Mouse (Mus musculus): ENCODE data around the gene Tprkb. TPM values are rescaled to one million over a fixed set of nuclear protein-coding genes. Genes with fewer than 3 reads are reported as not detected.

Gene Tprkb
- 1 to 10 TPM; 6.1 to 8.4 TPM for total RNA-seq (2023)

DNA sequence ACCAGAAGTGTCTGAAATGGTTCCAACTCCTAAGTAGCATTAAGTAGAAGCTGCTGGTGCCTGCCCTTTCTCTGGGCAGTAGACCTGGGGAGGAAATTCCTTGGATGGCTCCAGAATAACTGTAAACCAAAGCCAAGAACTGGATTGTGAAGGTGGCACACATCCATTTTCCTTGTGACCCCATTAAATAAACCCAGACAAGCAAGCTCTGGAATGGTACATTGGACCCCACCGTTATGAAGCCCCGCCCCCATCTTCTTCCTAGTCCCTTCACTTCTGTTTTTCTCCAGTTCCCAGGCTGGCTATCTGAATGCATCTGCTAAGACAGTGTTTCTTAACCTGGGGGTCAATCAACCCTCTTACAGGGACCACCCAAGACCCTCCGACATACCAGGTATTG, at the start of gene Tprkb:
Gene Tprkb (plus strand): TSS at position 279 of the 400 bp plus-strand sequence.

DNA sequence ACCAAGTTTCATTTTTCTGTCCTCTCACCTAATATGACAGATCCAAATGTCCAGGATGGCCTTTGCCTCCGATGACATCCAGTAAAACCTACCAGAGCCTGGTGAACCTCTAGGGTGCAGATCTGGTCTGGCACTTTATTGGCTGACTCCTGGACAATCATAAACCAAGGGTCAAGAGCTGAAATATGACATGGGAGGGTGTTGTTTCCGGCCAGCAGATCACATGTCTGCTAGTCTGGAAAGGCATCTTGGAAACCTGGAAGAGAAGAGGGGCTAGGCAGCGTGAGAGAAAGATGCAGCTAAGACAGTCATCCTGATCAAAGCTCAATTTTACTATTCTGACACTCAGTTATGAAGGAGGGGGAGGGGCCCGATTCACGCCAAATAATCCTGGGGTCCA, 42.7 kb upstream of the Tprkb start, which contains the start of gene Nat8f2:
Gene Nat8f2 (minus strand): TSS at position 153 of the 400 bp plus-strand sequence.

DNA sequence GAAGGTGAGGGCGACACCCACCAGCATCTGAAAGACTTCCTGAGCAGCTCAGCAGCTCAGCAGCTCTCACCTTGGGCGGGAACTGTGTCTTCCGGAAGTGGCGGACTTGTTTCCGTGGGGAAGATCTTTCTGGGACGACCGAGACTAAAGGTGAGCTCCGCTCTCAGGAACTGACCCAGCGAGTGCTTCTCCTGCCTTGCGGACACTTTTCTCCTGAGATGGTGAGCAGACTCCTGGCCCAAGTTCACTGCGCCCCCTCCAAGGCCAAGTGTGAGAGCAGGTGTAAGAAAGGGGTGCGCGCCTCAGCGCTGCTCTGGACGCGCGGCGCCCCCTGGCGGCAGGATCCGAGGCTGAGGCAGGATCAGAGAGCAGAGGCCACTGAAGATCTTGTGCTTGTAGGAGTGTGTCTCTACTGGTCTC, 7.0 kb upstream of the Tprkb start, which contains the start of gene Nat8f4:
Gene Nat8f4 (minus strand): TSS at position 243 of the 420 bp plus-strand sequence.

DNA sequence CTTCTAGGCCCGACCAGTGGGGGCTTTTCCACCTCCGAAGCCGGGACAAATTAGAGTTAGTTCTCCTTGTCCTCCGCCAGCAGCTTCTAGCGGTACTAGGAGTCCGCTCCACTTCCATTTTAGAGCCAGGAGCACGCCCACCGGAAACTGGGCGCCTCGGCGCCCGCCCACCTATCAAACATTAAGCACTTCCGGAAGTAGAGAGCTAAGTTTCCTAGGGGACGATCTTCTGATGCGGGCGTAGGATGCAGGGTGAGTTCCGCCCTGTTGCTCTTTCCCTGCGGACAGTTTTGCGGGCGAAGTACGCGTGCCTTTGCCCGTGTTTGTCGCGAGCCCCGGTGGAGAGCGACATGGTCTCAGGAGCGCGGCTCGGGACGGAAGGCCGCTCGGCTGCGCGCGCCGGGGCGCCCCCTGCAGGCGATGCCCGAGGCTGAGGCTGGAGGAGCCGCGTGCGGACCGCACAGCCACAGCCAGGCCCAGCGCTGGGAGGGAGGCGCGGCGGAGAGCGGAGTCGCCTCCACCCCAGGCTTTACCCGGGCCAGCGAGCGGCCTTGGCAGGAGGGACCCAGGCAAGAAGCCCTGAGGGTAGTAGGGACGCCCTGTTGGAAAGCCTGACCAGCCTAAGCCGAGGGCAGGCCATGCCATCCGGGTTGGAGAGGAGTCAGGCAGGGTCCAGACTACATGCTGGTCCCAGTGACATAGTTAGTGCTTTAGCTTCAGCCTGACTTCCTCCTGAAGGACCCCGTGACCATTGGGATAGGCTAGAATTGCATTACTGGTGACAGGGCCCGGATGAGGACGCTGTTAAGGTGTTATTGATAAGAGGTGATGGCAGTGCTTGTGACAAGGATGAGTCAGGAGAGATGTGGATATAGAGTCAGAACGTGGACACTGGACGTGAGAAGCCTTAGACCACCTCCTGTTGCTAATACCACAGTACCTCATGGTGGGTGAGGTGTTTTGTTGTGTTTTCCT, 4.2 kb downstream of the Tprkb start, which contains the start of gene Nat8f1:
Gene Nat8f1 (minus strand): TSS at position 149 of the 975 bp plus-strand sequence.

DNA sequence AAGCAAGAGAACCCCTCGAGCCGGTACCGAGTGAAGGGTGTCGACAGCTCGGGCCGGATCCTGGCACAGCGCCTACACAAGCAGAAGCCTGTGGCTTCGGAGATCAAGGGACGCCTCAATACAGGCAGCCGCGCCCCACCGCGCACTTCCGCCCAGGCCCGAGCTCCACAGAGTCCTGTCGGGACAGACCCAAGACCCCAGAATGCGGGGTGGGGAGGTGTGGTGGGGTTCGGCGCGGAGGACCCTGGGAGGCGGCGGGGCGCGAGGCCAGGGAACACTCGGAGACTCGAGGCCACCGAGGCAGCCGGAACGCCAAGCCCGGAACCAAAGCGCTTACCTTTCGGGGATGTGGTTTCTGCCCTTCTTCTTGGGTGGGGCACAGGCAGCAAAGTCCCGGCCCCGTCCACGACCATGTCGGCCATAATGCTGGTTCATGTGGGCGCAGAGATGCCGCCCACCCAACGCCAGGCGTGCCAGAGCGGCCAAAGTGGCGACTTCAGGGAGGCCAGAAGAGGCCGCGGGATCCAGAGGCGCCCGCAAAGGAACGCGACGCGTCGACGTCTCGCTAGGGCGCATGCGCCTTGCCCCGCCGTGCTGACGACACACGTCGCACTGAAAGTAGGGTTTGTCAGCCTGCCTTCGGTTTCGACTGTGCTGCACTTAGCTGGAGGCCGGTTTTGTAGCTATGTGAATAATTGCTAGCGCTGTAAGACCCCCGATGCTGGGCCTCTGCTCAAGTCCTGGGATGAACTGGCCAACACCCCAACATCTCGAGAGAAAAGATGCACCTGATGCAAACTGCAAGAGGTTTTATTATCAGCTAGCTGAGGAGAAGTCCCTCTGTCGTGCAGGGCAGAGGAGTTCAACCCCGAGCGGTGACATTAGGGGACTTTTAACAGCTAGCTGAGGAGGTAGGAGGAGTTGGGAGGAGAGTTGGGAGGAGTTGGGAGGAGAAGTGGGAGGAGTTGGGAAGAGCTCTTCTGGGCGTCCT, 49.7 kb downstream of the Tprkb start, which contains the start of gene Dusp11:
Gene Dusp11 (minus strand): TSS at position 567 of the 991 bp plus-strand sequence.

Other genes starting within 250 kb of the Tprkb start
- not detected for gene Nat8f7, start 198.7 kb upstream of the Tprkb start, total RNA-seq (2023)
- gene Nat8f3, start 146.1 kb upstream of the Tprkb start, total RNA-seq (2023): not detected
- gene Nat8f6, start 90.9 kb upstream of the Tprkb start, total RNA-seq (2023): not detected
- gene Nat8f5, start 90.9 kb upstream of the Tprkb start, total RNA-seq (2023): not detected
- gene Nat8, start 79.8 kb upstream of the Tprkb start, total RNA-seq (2023): not detected
- gene Nat8f2, start 42.7 kb upstream of the Tprkb start, total RNA-seq (2023): not detected
- under 1 TPM; 0.85 to 0.86 TPM for gene Nat8f4, start 7.0 kb upstream of the Tprkb start, total RNA-seq (2023)
- 1 to 10 TPM in 1 of 2 experiments, under 1 TPM in 1; 0.95 to 2.8 TPM for gene Nat8f1, start 3.8 kb downstream of the Tprkb start, total RNA-seq (2023)
- gene Dusp11, start 49.8 kb downstream of the Tprkb start, total RNA-seq (2023): 100 to 1,000 TPM; 103 to 125 TPM
- not detected for gene Figla, start 104.3 kb downstream of the Tprkb start, total RNA-seq (2023)
- 10 to 100 TPM; 17.5 to 23.9 TPM for gene Add2, start 116.8 kb downstream of the Tprkb start, total RNA-seq (2023)